Mouse (Mus musculus): ENCODE measurements around the gene Slc5a8. TPM values are rescaled to one million over a fixed set of nuclear protein-coding genes. Genes with fewer than 3 reads are reported as not detected.

The Slc5a8 gene
- polyA plus RNA-seq, 1 experiment, result not detected

- TF ChIP-seq TAL1 (IDR thresholded peaks at IDR 0.05; ENCODE audit: low read length) (no peak), GATA1 (IDR thresholded peaks at IDR 0.05; ENCODE audit: low read length) (no peak)
- Histone ChIP-seq H3K4me3 (replicated peaks) (no peak overlapping the region), H3K4me1 (ENCODE audit: control insufficient read depth) (no peaks in the 10 kb centered on the region), H3K9me3 (ENCODE audit: control insufficient read depth, low read length) (no peaks in the 10 kb centered on the region), H3K27me3 (ENCODE audit: control insufficient read depth) (peaks cover 24% of the 10 kb centered on the region), H3K36me3 (ENCODE audit: control insufficient read depth) (no peaks in the 10 kb centered on the region)
These were observed 2.1 kb upstream of the Slc5a8 start for GRCm38 (mm10) chr10:88883721-88884120.

DNA sequence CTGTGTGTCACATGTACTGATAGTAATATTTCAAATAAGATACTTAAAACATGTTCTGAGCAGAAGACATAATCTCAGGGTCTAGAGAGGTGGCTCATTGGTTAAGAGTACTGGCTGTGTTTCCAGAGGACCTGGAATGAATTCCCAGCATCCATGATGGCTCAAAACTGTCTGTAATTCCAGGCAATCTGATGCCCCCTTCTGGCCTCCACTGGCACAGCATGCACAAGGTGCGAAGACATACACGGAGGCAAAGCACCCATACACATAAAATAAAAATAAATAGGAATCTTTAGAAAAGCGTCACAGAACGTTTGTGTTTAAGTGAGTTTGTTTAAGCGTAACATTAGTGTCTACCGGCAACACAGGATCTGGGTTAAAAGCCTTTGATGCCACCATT is 956 bp upstream of the Slc5a8 start:
- TF ChIP-seq GATA1 (IDR thresholded peaks at IDR 0.05; ENCODE audit: low read length) (no peak), TAL1 (IDR thresholded peaks at IDR 0.05; ENCODE audit: low read length) (no peak)
- H3K4me1 ChIP-seq (ENCODE audit: control insufficient read depth), result no peaks in the 10 kb centered on the region

GRCm38 (mm10) chr10:88886114-88886513 is 322 bp downstream of the Slc5a8 start:
- TF ChIP-seq TAL1 (IDR thresholded peaks at IDR 0.05; ENCODE audit: low read length) (no peak), GATA1 (IDR thresholded peaks at IDR 0.05; ENCODE audit: low read length) (no peak)
- Histone ChIP-seq H3K36me3 (ENCODE audit: control insufficient read depth) (no peaks in the 10 kb centered on the region), H3K9me3 (ENCODE audit: control insufficient read depth, low read length) (no peaks in the 10 kb centered on the region), H3K27me3 (ENCODE audit: control insufficient read depth) (peaks cover 24% of the 10 kb centered on the region), H3K4me3 (replicated peaks) (no peak overlapping the region), H3K4me1 (ENCODE audit: control insufficient read depth) (no peaks in the 10 kb centered on the region)

More for the DNA sequence above, 956 bp upstream of the Slc5a8 start:
- Histone ChIP-seq H3K4me3 (replicated peaks) (no peak overlapping the region), H3K27me3 (ENCODE audit: control insufficient read depth) (peaks cover 24% of the 10 kb centered on the region), H3K9me3 (ENCODE audit: control insufficient read depth, low read length) (no peaks in the 10 kb centered on the region), H3K36me3 (ENCODE audit: control insufficient read depth) (no peaks in the 10 kb centered on the region)

DNA sequence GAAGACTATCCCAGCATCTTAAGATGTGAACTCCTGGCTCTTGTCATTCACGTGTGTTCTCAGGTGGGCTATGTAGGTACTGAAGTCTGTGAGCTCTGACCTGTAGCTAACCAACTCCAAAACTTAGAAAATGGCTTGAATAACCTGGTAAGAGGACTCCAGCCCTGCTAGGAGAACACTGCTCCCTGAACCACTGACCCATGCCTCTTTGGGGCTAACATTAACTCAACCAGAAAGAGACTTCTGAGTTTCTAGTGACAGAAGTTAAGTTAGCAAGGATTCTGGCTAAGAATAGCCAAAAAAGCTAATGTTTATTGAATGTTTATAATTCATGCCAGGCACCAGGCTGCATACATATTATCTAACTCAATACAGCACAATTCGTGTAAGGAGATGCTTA is 2.6 kb downstream of the Slc5a8 start:
- Histone ChIP-seq H3K27me3 (ENCODE audit: control insufficient read depth) (peaks cover 24% of the 10 kb centered on the region), H3K4me1 (ENCODE audit: control insufficient read depth) (no peaks in the 10 kb centered on the region), H3K4me3 (replicated peaks) (no peak overlapping the region), H3K9me3 (ENCODE audit: control insufficient read depth, low read length) (no peaks in the 10 kb centered on the region), H3K36me3 (ENCODE audit: control insufficient read depth) (no peaks in the 10 kb centered on the region)
- no peak for TF ChIP-seq TAL1 (IDR thresholded peaks at IDR 0.05; ENCODE audit: low read length)
- TF ChIP-seq GATA1 (IDR thresholded peaks at IDR 0.05; ENCODE audit: low read length), result no peak

GRCm38 (mm10) chr10:88891410-88891809 is 5.6 kb downstream of the Slc5a8 start:
- TF ChIP-seq TAL1 (IDR thresholded peaks at IDR 0.05; ENCODE audit: low read length) (no peak), GATA1 (IDR thresholded peaks at IDR 0.05; ENCODE audit: low read length) (no peak)

DNA sequence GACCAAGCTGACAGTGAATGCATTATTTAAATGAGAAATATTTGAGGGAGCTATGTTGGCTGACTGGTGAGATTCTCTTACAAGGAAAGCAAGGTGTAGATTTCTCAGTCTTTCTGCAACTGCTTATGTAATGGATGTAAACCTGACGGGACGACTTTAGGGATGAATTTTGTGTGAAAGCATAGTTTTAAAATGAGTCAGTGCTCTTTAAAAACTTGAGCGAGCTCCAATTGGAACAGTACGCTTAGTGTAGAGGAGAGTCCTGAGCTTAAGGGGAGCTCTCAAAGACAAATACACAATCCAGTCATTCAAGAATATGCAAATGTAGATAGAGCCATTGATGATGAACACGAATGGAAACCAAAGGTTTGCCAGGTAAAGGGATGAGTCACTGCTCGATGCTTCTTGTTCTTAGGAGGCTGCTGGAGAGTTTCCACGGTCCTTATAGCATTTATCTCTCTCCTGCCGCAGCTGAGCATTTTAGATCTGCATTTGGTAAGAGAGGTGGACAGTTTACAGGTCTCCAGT is 6.8 kb downstream of the Slc5a8 start:
- no peak for TF ChIP-seq TAL1 (IDR thresholded peaks at IDR 0.05; ENCODE audit: low read length)
- no peak for TF ChIP-seq GATA1 (IDR thresholded peaks at IDR 0.05; ENCODE audit: low read length)
- no peaks in the 10 kb centered on the region for H3K36me3 ChIP-seq (ENCODE audit: control insufficient read depth)
- H3K4me1 ChIP-seq (ENCODE audit: control insufficient read depth), result no peaks in the 10 kb centered on the region
- H3K4me3 ChIP-seq (replicated peaks), result no peak overlapping the region
- H3K27me3 ChIP-seq (ENCODE audit: control insufficient read depth), result peaks cover under 1% of the 10 kb centered on the region; the same call in 1 of the 2 replicates
- H3K9me3 ChIP-seq (ENCODE audit: control insufficient read depth, low read length), result no peaks in the 10 kb centered on the region

More at GRCm38 (mm10) chr10:88891410-88891809, 5.6 kb downstream of the Slc5a8 start:
- Histone ChIP-seq H3K4me3 (replicated peaks) (no peak overlapping the region), H3K9me3 (ENCODE audit: control insufficient read depth, low read length) (no peaks in the 10 kb centered on the region), H3K4me1 (ENCODE audit: control insufficient read depth) (no peaks in the 10 kb centered on the region), H3K27me3 (ENCODE audit: control insufficient read depth) (peaks cover 7% of the 10 kb centered on the region), H3K36me3 (ENCODE audit: control insufficient read depth) (no peaks in the 10 kb centered on the region)

DNA sequence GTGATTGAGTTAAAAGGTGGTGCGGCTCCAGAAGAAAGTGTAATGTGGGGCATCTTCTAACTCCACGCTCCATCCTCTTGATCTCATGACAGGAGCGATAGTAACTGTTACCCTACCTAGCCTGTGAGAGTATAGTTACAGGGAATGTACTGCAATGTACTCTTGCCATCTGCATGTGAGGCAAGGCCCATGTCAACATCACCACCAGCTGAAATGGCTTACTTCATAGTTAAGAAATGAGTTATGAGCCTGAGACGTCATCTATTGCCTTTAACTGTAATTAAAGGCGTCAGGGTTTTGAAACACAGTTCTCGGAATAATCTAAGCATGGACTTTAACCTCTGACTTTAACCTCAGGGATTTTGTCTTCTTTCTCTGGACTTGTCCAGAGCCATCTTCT is 11.2 kb downstream of the Slc5a8 start:
- no peaks in the 10 kb centered on the region for H3K4me1 ChIP-seq (ENCODE audit: control insufficient read depth)
- H3K36me3 ChIP-seq (ENCODE audit: control insufficient read depth), result no peaks in the 10 kb centered on the region
- no peaks in the 10 kb centered on the region for H3K9me3 ChIP-seq (ENCODE audit: control insufficient read depth, low read length)
- no peak overlapping the region for H3K4me3 ChIP-seq (replicated peaks)
- TF ChIP-seq TAL1 (IDR thresholded peaks at IDR 0.05; ENCODE audit: low read length) (no peak), GATA1 (IDR thresholded peaks at IDR 0.05; ENCODE audit: low read length) (no peak)
- H3K27me3 ChIP-seq (ENCODE audit: control insufficient read depth), result no peaks in the 10 kb centered on the region

DNA sequence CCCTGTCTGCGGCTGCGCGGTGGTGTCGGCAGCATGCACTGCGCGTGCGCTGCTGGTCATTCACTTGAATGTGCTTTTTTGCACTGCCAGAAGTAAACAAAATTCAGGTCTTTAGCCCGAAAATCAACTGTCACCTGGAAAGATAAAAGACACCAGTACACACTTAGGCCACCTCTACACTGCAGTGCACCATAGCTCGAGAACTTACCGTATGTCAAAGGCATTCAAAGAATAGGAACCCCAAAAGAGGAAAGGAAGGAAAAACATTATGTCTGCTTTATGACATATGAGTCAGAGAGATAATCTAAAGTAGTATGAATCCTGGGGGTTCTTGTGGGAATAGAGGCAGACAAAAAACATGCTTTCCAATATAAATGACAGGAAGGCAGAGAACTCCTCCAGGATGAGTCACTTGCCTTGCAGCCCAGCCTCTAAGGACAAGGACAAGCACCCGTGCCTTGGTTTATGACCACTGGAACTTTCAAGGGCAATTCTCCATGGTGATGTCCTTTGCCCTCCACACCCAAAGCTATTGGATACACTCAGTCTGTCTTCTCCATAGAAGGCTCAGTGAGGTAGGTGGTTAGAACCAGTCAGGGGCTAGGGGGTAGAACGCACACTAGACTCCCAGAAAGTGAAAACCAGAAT is 64.0 kb downstream of the Slc5a8 start:
- no peaks in the 10 kb centered on the region for H3K9me3 ChIP-seq (ENCODE audit: control insufficient read depth, low read length)
- no peaks in the 10 kb centered on the region for H3K4me1 ChIP-seq (ENCODE audit: control insufficient read depth)
- H3K36me3 ChIP-seq (ENCODE audit: control insufficient read depth), result no peaks in the 10 kb centered on the region
- H3K4me3 ChIP-seq (replicated peaks), result no peak overlapping the region
- TF ChIP-seq TAL1 (IDR thresholded peaks at IDR 0.05; ENCODE audit: low read length) (no peak), GATA1 (IDR thresholded peaks at IDR 0.05; ENCODE audit: low read length) (no peak)
- no peaks in the 10 kb centered on the region for H3K27me3 ChIP-seq (ENCODE audit: control insufficient read depth)

GRCm38 (mm10) chr10:88950297-88950653 is 64.5 kb downstream of the Slc5a8 start:
- Histone ChIP-seq H3K4me3 (replicated peaks) (no peak overlapping the region), H3K9me3 (ENCODE audit: control insufficient read depth, low read length) (no peaks in the 10 kb centered on the region), H3K36me3 (ENCODE audit: control insufficient read depth) (no peaks in the 10 kb centered on the region), H3K4me1 (ENCODE audit: control insufficient read depth) (no peaks in the 10 kb centered on the region), H3K27me3 (ENCODE audit: control insufficient read depth) (no peaks in the 10 kb centered on the region)
- TF ChIP-seq TAL1 (IDR thresholded peaks at IDR 0.05; ENCODE audit: low read length) (no peak), GATA1 (IDR thresholded peaks at IDR 0.05; ENCODE audit: low read length) (no peak)

Data from erythroblast, embryonic 14.5 days (primary cell).